In genomic region chr16:21187568-21187967, GRCm38 (mm10) we compare ENCODE assay signal across 19 mouse cellular contexts. TPM values are rescaled to one million over a fixed set of nuclear protein-coding genes. Genes with fewer than 3 reads are reported as not detected.
DNase-seq lines count a peak whose midpoint lies in the region; ATAC-seq and TF ChIP-seq lines count a peak whose summit lies in the region.
"Had no signal": no experiment of that assay in that cellular context is flagged by ENCODE, and none has a peak within 500 bp of the region (broad histone marks: within the 10 kb centered on the region; RNA-seq: fewer than 3 reads in every experiment).

No protein-coding gene starts in this region.

- TF ChIP-seq POLR2A in lung, adult 2 months (IDR thresholded peaks at IDR 0.05; ENCODE audit: borderline replicate concordance, extremely low read depth, low read depth, low read length): no peak

- no peak for TF ChIP-seq CTCF in lung, embryonic 14.5 days (IDR thresholded peaks at IDR 0.05; ENCODE audit: low read depth)
- no peak for TF ChIP-seq CTCF in lung, adult 2 months (IDR thresholded peaks at IDR 0.05; ENCODE audit: insufficient read depth, low read length)

- no peak overlapping the region for H3K27ac ChIP-seq in lung, embryonic 14.5 days (ENCODE audit: low read depth)
- no peak overlapping the region for H3K27ac ChIP-seq in embryonic facial prominence, embryonic 13.5 days
- H3K27ac ChIP-seq: embryonic facial prominence, embryonic 15.5 days; limb, embryonic 15.5 days; stomach, postnatal 0 days had no signal

- H3K4me1 ChIP-seq in lung, embryonic 14.5 days (ENCODE audit: insufficient read depth): no peaks in the 10 kb centered on the region
- no peaks in the 10 kb centered on the region; the same call in 1 of the 2 replicates for H3K4me1 ChIP-seq in lung, adult 2 months (ENCODE audit: control insufficient read depth, insufficient read depth, low read length)
- peaks cover 7% of the 10 kb centered on the region; the same call in 1 of the 2 replicates for H3K4me1 ChIP-seq in embryonic facial prominence, embryonic 13.5 days

- 31% methylated on average over 7 of the region's 7 CpGs for WGBS in lung, embryonic 14.5 days
- WGBS in lung, adult 2 months: 28% methylated on average over 7 of the region's 7 CpGs
- WGBS in embryonic facial prominence, embryonic 13.5 days: 26% methylated on average over 7 of the region's 7 CpGs

- DNase-seq in frontal cortex, postnatal 10 days (ENCODE audit: low spot score in 2 of 2): no peak
- DNase-seq in lung, embryonic 14.5 days: peak; percentile 53
- DNase-seq in lung, adult 2 months: no peak
- peak; percentile 77 for DNase-seq in brain, adult 2 months (ENCODE audit: low read depth, low spot score)
- no peak for DNase-seq in thymus, postnatal 14 days
- DNase-seq: cerebellum, postnatal 25 days; gastrocnemius, postnatal 25 days; heart, postnatal 36 days; kidney, adult 9 months; kidney, postnatal 36 days; thymus, postnatal 25 days had no signal

- no peak overlapping the region for H3K9ac ChIP-seq in lung, embryonic 14.5 days
- H3K9ac ChIP-seq in embryonic facial prominence, embryonic 13.5 days: 0 out of 2 replicates have a peak overlapping the region, but pooled peaks have one; percentile 1
- H3K9ac ChIP-seq: embryonic facial prominence, embryonic 15.5 days; limb, embryonic 15.5 days had no signal

- H3K27me3 ChIP-seq in lung, embryonic 14.5 days (ENCODE audit: insufficient read depth, low read length): no peaks in the 10 kb centered on the region
- no peaks in the 10 kb centered on the region for H3K27me3 ChIP-seq in embryonic facial prominence, embryonic 13.5 days
- H3K27me3 ChIP-seq: embryonic facial prominence, embryonic 15.5 days; limb, embryonic 15.5 days had no signal

- 0 out of 2 replicates have a peak overlapping the region, but pooled peaks have one; percentile 4 for H3K4me2 ChIP-seq in lung, embryonic 14.5 days
- H3K4me2 ChIP-seq in embryonic facial prominence, embryonic 13.5 days: no peak overlapping the region
- H3K4me2 ChIP-seq: embryonic facial prominence, embryonic 15.5 days; heart, embryonic 11.5 days; limb, embryonic 15.5 days had no signal

- H3K9me3 ChIP-seq in lung, embryonic 14.5 days (ENCODE audit: low read depth, low read length): no peaks in the 10 kb centered on the region
- H3K9me3 ChIP-seq in embryonic facial prominence, embryonic 13.5 days: no peaks in the 10 kb centered on the region
- H3K9me3 ChIP-seq: embryonic facial prominence, embryonic 15.5 days; limb, embryonic 15.5 days had no signal

- no peaks in the 10 kb centered on the region for H3K36me3 ChIP-seq in lung, embryonic 14.5 days (ENCODE audit: insufficient read depth)
- H3K36me3 ChIP-seq in embryonic facial prominence, embryonic 13.5 days: no peaks in the 10 kb centered on the region
- H3K36me3 ChIP-seq: embryonic facial prominence, embryonic 15.5 days; limb, embryonic 15.5 days had no signal

- H3K4me3 ChIP-seq in lung, embryonic 14.5 days (ENCODE audit: low read depth, low read length): no peak overlapping the region
- H3K4me3 ChIP-seq in lung, adult 2 months (replicated peaks; ENCODE audit: extremely low read depth, low read depth, low read length): no peak overlapping the region
- no peak overlapping the region for H3K4me3 ChIP-seq in embryonic facial prominence, embryonic 13.5 days
- H3K4me3 ChIP-seq: embryonic facial prominence, embryonic 15.5 days; limb, embryonic 15.5 days had no signal

- ATAC-seq in frontal cortex, adult (ENCODE audit: low TSS enrichment): peak; percentile 70
- ATAC-seq in lung, embryonic 14.5 days (ENCODE audit: insufficient read depth): no peak
- no peak for ATAC-seq in embryonic facial prominence, embryonic 13.5 days (ENCODE audit: insufficient number of reproducible peaks, insufficient read depth, low FRiP score, low TSS enrichment, low read depth)

RNA-seq across cellular contexts. Expression of gene Ephb3, which starts 17.0 kb away (rescaled TPM):
- polyA plus RNA-seq in lung, embryonic 14.5 days (2014; fragmentation: Nextera tagmentation; extraction: Ambion mirVana): 29.7 and 33.2 TPM in 2 replicates
- 43.9 and 50.5 TPM in 2 replicates for polyA plus RNA-seq in lung, adult 2 months (2012; rRNA removed)
- 71.4 and 72.9 TPM in 2 replicates for polyA plus RNA-seq in embryonic facial prominence, embryonic 13.5 days (2015; fragmentation: Nextera tagmentation; extraction: Ambion mirVana)

RNA-seq across cellular contexts. Expression of gene Teddm3, which starts 33.8 kb away (rescaled TPM):
- not detected in 2 replicates for polyA plus RNA-seq in lung, embryonic 14.5 days (2014; fragmentation: Nextera tagmentation; extraction: Ambion mirVana)
- polyA plus RNA-seq in lung, adult 2 months (2012; rRNA removed): 27.9 TPM in 1 of 2 replicates, not detected in the other
- polyA plus RNA-seq in embryonic facial prominence, embryonic 13.5 days (2015; fragmentation: Nextera tagmentation; extraction: Ambion mirVana): not detected in 2 replicates
- polyA plus RNA-seq: heart, embryonic 11.5 days; intestine, embryonic 14.5 days; liver, embryonic 16.5 days had no signal

Comparison
In these comparisons a context has a peak if more than half of its experiments do, and no peak if none do; other contexts are left out.
1. DNase-seq: peak in lung, embryonic 14.5 days (single experiment) and brain, adult 2 months (single experiment); none in frontal cortex, postnatal 10 days (0 of 2), lung, adult 2 months (single experiment) and thymus, postnatal 14 days (single experiment).